Mouse (Mus musculus): ENCODE data around the gene Sart1. TPM values are rescaled to one million over a fixed set of nuclear protein-coding genes. Genes with fewer than 3 reads are reported as not detected.
A peak's percentile ranks its signal among the peaks of the same experiment; 100 is the strongest.
"Not testable (repeated sequence)": the region's sequence is repeated elsewhere in the genome, so short reads cannot be mapped to it uniquely, and the experiment has no call there.

Gene Sart1
- polyA plus RNA-seq, 1 experiment from 2014 or later = 61.2 TPM

DNA sequence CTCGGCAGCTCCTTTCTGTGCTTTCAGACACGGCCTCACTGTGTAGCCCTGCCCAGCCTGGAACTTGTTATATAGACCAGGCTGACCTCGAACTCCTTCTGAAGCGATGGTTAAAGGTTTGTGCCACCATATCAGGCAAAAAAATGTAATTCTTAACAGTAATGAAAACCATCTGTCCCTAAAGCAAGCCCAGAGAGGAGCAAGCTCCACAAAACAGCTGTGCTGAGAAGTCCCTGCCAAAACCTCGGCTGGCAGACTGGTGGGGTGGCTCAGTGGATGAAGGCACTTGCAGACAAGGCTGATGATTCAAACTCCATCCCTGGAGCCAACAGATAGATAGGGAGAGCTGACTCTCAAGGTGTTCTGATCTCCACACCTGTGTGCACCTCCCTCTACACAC, 20.6 kb upstream of the Sart1 start:
- H3K36me3 ChIP-seq = no peaks in the 10 kb centered on the region
- H3K4me1 ChIP-seq (replicated peaks) = 0 out of 2 replicates have a peak, but pooled peaks cover 7% of the 10 kb centered on the region
- no peak for ATAC-seq
- H3K4me3 ChIP-seq (replicated peaks) = no peak overlapping the region
- no peak overlapping the region for H3K9ac ChIP-seq
- no peak overlapping the region for H3K4me2 ChIP-seq (replicated peaks)
- no peak overlapping the region for H3K27ac ChIP-seq
- H3K9me3 ChIP-seq = no peaks in the 10 kb centered on the region
- no peaks in the 10 kb centered on the region for H3K27me3 ChIP-seq (replicated peaks)
- WGBS = 76% methylated on average over 5 of the region's 5 CpGs

DNA sequence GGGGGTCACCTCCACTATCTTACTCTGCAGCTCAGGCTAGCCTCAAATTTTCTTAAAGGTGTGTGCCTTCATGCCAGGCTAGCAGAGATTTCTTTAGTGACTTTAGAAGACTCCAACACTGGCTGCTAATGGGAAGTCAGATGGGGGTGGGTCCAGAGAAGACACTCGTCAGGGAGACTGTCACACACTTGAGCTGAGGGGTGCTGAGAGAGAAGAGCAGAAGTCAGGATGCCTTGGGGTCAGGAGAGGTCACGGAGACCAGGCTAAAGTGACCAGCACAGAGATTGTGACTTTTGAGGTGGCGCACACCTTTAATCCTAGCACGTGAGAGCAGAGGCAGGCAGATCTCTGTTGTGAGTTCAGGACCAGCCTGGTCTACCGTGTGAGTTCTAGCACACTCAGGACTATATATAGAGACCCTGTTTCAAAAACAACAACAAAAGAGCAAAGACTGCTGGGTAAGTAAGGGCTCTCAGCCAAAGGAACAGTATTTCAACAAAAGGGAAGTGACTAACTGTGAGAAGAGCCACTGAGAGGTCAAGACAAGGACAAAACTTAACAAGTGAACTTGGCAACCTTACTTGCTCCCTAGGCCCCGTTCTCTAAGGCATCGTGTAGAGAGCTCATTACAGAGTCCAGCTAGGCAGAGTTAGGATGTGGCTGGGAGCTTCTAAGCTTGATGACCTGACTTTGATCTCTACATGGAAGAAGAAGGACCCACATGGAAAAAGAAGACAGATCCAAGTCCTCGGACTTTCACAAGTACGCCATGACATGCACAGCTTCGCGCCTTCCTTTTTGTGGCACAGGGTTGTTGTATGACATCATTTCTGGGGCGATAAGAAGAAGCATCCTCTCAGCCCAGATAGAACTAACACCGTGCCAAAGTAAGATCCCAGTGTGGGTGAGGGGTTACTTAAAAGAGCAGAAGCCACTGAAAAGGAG, 19.8 kb upstream of the Sart1 start:
- Histone ChIP-seq H3K27ac (no peak overlapping the region), H3K36me3 (no peaks in the 10 kb centered on the region), H3K4me3 (replicated peaks) (no peak overlapping the region), H3K9me3 (no peaks in the 10 kb centered on the region), H3K4me2 (replicated peaks) (peak overlapping the region; percentile 58; the same call in 1 of the 2 replicates), H3K9ac (no peak overlapping the region), H3K27me3 (replicated peaks) (no peaks in the 10 kb centered on the region), H3K4me1 (replicated peaks) (0 out of 2 replicates have a peak, but pooled peaks cover 7% of the 10 kb centered on the region)
- WGBS = 86% methylated on average over 13 of the region's 13 CpGs
- no peak for ATAC-seq

DNA sequence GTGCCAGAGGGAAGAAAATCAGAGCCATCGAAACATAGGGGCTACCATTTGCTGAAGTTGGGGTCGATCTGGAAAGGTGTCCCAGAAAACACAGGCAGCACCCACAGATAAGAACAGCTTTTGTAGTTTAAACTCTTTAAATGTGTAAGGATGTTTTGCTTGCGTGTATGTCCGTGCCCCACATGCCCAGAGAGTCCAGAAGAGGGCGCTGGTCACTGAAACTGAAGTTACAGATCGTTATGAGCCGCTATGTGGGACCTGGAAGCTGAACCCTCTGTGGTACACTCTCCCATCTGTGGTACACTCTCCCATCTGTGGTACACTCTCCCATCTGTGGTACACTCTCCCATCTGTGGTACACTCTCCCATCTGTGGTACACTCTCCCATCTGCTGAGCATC, 18.6 kb upstream of the Sart1 start:
- ATAC-seq = peak; percentile 66
- H3K4me2 ChIP-seq (replicated peaks) = peak overlapping the region; percentile 58
- peak overlapping the region; percentile 52 for H3K4me3 ChIP-seq (replicated peaks)
- H3K27ac ChIP-seq = peak overlapping the region; percentile 91
- H3K9ac ChIP-seq = peak overlapping the region; percentile 65
- H3K4me1 ChIP-seq (replicated peaks) = 0 out of 2 replicates have a peak, but pooled peaks cover 7% of the 10 kb centered on the region
- H3K9me3 ChIP-seq = no peaks in the 10 kb centered on the region
- H3K27me3 ChIP-seq (replicated peaks) = no peaks in the 10 kb centered on the region
- H3K36me3 ChIP-seq = no peaks in the 10 kb centered on the region
- 11% methylated on average over 7 of the region's 7 CpGs for WGBS

DNA sequence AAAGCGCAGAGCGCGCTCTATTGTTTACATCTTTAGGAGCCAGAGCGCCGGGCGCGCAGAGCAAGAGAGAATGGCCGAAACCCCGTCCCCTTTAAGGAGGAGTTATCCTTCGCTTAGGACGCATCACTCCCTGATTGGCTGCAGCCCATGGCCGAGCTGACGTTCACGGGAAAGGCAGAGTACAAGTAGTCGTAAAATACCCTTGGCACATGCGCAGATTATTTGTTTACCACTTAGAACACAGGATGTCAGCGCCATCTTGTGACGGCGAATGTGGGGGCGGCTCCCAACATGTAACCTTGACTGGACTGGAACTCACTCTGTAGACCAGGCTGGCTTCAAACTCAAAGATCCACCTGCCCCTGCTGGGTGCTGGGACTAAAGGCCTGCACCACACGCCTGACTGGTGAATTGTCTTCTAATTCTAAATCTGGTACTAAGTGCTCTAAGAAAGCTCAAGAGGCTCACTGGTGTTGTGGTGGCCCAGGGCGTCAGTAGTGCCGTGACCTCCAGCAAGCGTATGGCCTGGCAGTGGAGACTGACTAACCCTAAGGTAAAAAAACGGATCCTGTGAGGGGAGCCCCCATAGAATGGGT, 18.1 kb upstream of the Sart1 start:
- not testable (repeated sequence) for H3K36me3 ChIP-seq; H3K4me1 ChIP-seq (replicated peaks); H3K9me3 ChIP-seq; H3K27me3 ChIP-seq (replicated peaks)
- WGBS = 19% methylated on average over 24 of the region's 25 CpGs
- H3K27ac ChIP-seq = peak overlapping the region; percentile 91
- H3K9ac ChIP-seq = peak overlapping the region; percentile 65
- H3K4me3 ChIP-seq (replicated peaks) = peak overlapping the region; percentile 52
- peak; percentile 82 for ATAC-seq
- H3K4me2 ChIP-seq (replicated peaks) = peak overlapping the region; percentile 58

DNA sequence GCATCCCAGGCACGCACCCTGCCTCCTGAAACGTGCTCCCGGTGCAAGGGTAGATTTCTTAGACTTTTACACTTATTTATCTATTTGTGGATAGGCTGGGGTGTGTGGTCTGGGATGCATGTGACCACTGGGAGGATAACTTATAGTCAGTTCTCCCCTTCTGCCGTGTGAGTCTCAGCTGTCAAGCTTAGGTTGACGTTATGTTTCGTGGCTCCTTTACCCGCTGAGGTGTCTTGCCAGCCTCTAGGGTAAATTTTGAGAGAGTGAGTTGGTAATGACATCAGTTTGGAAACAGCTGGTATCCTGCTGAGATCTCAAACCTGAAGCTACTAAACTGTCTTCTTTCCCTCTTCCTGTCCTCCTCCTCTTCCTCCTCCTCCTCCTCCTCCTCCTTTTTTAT, 17.4 kb upstream of the Sart1 start:
- Histone ChIP-seq H3K4me3 (replicated peaks) (peak overlapping the region; percentile 31), H3K36me3 (no peaks in the 10 kb centered on the region), H3K4me1 (replicated peaks) (0 out of 2 replicates have a peak, but pooled peaks cover 7% of the 10 kb centered on the region), H3K9me3 (no peaks in the 10 kb centered on the region), H3K9ac (peak overlapping the region; percentile 43), H3K4me2 (replicated peaks) (peak overlapping the region; percentile 54), H3K27ac (0 out of 2 replicates have a peak overlapping the region, but pooled peaks have one; percentile 8), H3K27me3 (replicated peaks) (no peaks in the 10 kb centered on the region)
- no peak for ATAC-seq
- WGBS = 19% methylated on average over 7 of the region's 7 CpGs

DNA sequence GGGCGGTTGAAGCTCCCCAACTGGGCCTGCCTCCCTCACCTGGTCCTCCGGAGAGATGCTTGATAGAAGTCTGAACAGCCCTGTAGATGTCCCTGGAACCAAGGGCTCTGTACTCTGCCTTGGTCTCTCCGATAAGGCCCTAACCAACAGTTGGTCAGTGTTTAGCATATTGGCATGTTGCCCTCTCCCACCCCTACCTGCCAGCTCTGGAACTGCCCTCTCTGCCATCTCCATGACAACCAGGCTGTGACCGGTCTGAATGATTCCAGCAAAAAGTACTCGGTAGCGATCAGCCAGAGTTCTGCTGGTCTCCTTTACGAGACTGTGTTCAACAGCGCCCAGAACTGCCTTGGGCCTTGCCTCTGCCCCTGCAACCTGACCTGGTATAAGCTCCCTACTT, 13.8 kb upstream of the Sart1 start, which contains the start of gene Tsga10ip:
Tsga10ip (minus strand) TSS at position 234 of the 400 bp plus-strand sequence.
- Histone ChIP-seq H3K27me3 (replicated peaks) (no peaks in the 10 kb centered on the region), H3K9ac (no peak within 1 kb of the TSS), H3K4me1 (replicated peaks) (0 out of 2 replicates have a peak, but pooled peaks cover 4% of the 10 kb centered on the region), H3K9me3 (no peaks in the 10 kb centered on the region), H3K4me3 (replicated peaks) (no peak within 1 kb of the TSS), H3K4me2 (replicated peaks) (no peak within 1 kb of the TSS), H3K36me3 (no peaks in the 10 kb centered on the region), H3K27ac (no peak within 1 kb of the TSS)
- 72% methylated on average over 8 of the region's 8 CpGs for WGBS
- no peak for ATAC-seq

DNA sequence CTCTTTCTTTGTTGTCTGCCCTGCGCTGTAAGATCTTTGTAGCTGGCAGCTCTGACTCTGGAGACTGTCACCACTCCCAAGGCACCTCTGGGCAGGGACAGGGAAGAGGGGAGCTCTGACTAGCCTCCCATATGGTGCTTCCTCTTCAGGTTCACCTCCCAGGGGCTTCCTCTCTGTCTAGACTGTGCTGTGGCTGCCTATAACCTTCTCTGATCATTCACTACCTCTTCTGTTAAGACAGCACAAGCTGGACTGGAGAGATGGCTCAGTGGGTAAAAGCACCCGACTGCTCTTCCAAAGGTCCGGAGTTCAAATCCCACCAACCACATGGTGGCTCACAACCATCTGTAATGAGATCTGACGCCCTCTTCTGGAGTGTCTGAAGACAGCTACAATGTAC, 12.6 kb upstream of the Sart1 start:
- WGBS = 72% methylated on average over 4 of the region's 4 CpGs
- H3K27me3 ChIP-seq (replicated peaks); ATAC-seq: not testable (repeated sequence)

DNA sequence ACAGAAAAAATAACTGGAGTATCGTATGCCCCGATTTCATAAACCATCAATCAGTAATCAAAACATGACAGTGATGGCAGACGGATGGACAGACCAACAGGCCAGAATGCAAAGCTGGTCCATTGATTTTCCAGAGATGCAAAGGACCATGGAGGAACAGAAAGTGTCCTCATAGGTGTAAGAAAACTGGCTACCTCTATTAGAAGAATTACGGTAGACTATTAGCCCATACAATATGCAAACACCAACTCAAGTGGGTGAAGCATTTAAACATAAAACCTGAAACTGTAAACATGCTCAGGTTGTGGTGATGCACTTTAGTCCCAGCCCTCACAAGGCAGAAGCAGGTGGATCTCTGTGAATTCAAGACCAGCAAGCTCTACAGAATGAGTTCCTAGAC, 6.9 kb upstream of the Sart1 start:
- WGBS = 66% methylated on average over 4 of the region's 4 CpGs
- ATAC-seq = no peak
- H3K27me3 ChIP-seq (replicated peaks) = no peaks in the 10 kb centered on the region
- H3K4me3 ChIP-seq (replicated peaks) = no peak overlapping the region
- peaks cover 5% of the 10 kb centered on the region; the same call in 1 of the 2 replicates for H3K4me1 ChIP-seq (replicated peaks)
- no peak overlapping the region for H3K27ac ChIP-seq
- no peak overlapping the region for H3K4me2 ChIP-seq (replicated peaks)
- no peaks in the 10 kb centered on the region for H3K36me3 ChIP-seq
- H3K9ac ChIP-seq = no peak overlapping the region
- H3K9me3 ChIP-seq = no peaks in the 10 kb centered on the region

More for the DNA sequence above, 12.6 kb upstream of the Sart1 start:
- H3K4me3 ChIP-seq (replicated peaks); H3K4me1 ChIP-seq (replicated peaks); H3K9me3 ChIP-seq; H3K9ac ChIP-seq; H3K27ac ChIP-seq; H3K4me2 ChIP-seq (replicated peaks); H3K36me3 ChIP-seq: not testable (repeated sequence)

DNA sequence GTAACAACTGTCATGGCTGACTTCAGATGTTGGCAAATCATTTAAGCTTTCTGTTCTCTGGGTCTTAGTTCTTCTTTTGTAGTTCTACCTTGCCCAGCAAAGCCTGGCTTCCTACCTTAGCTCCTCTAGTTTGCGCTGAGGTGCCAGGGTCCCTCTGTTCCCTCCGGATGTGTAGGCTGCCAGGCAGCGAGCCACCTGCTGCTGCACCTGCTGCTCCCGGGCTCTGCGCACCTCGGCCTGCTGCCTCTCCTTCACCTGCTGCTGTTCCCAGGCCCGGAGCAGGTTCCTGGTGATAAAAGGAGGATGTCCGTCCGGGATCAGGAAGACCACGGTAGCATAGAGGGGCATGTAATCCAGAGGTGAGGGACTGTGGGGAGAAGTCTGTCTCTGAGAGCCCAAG, 5.7 kb upstream of the Sart1 start:
- 53% methylated on average over 10 of the region's 10 CpGs for WGBS
- no peak overlapping the region for H3K9ac ChIP-seq

DNA sequence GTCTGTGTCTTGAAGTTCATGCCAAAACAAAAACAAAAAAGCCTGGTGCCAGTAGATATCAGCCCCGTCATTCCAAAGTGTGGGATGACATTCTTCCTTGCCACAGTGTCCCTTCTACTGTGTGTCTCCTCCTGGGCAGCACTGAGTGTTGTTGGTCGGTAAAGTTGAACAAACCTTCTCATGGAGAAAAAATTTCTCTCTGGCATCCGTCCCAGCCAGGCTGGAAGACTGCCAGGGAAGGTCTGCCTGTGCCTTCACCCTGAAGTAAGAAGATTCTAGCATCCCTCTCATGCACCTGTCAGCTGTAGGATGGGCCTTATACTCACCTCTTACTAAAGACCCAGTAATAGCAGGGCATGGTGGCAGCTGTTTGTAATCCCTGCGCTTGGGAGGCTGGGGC, 4.4 kb upstream of the Sart1 start:
- Histone ChIP-seq H3K4me2 (replicated peaks) (no peak overlapping the region), H3K9me3 (no peaks in the 10 kb centered on the region), H3K9ac (no peak overlapping the region), H3K4me3 (replicated peaks) (no peak overlapping the region), H3K36me3 (no peaks in the 10 kb centered on the region), H3K27ac (0 out of 2 replicates have a peak overlapping the region, but pooled peaks have one; percentile 38), H3K27me3 (replicated peaks) (no peaks in the 10 kb centered on the region), H3K4me1 (replicated peaks) (peaks cover 8% of the 10 kb centered on the region)
- ATAC-seq = no peak
- 46% methylated on average over 4 of the region's 4 CpGs for WGBS

More for the DNA sequence above, 5.7 kb upstream of the Sart1 start:
- no peak for ATAC-seq
- peaks cover 8% of the 10 kb centered on the region; the same call in 1 of the 2 replicates for H3K4me1 ChIP-seq (replicated peaks)
- no peaks in the 10 kb centered on the region for H3K9me3 ChIP-seq
- no peak overlapping the region for H3K27ac ChIP-seq
- no peaks in the 10 kb centered on the region for H3K36me3 ChIP-seq
- H3K4me2 ChIP-seq (replicated peaks) = no peak overlapping the region
- H3K27me3 ChIP-seq (replicated peaks) = no peaks in the 10 kb centered on the region
- H3K4me3 ChIP-seq (replicated peaks) = no peak overlapping the region

DNA sequence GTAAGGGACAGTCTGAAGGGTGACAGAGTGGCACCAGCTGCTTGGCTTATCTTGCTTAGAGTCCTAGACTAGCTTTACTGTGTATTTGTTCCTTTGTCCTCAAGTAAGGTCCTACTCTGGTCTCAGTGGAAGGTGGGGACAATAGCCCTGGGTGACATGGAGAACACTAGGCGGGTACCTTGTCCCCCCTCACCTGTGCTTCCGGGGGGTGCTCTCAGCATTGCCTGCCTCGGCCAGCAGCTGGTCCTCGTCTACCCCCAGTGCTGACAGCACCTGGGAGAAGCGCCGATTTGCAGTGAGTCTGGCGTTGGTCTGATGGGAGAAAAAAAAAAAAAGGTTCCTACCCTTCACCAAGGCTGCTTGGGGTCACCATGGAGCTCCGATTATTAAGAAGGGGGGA, 1.9 kb upstream of the Sart1 start:
- peak overlapping the region; percentile 84 for H3K4me2 ChIP-seq (replicated peaks)
- 57% methylated on average over 8 of the region's 8 CpGs for WGBS
- peak overlapping the region; percentile 91; the same call in 1 of the 2 replicates for H3K9ac ChIP-seq
- no peaks in the 10 kb centered on the region for H3K27me3 ChIP-seq (replicated peaks)
- peaks cover 3% of the 10 kb centered on the region; the same call in 1 of the 2 replicates for H3K36me3 ChIP-seq
- H3K4me3 ChIP-seq (replicated peaks) = peak overlapping the region; percentile 97; the same call in 1 of the 2 replicates
- ATAC-seq = no peak
- H3K27ac ChIP-seq = peak overlapping the region; percentile 82
- no peaks in the 10 kb centered on the region for H3K9me3 ChIP-seq
- peaks cover 24% of the 10 kb centered on the region for H3K4me1 ChIP-seq (replicated peaks)

DNA sequence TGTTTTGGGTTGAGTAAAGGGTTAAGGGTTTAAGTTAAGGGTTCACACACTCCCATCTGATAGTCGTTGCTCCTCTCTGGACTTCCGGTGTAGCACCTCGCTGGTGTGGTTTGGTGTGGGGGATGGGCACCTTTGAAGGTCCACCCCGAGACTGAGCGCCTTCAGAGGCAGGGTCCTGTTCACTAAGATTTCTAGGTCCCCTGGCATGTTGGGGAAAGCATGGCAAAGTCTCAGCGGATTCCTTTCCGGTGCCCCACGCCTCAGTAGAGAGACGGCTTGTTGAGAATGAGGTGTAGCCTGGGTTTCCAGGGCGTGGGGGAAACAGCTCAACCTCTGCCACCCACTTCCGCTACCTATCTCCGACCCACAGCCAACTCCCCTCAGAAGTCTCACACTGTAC, 1.1 kb upstream of the Sart1 start:
- peak; percentile 60 for ATAC-seq
- H3K9ac ChIP-seq = peak overlapping the region; percentile 91
- peaks cover 9% of the 10 kb centered on the region; the same call in 1 of the 2 replicates for H3K36me3 ChIP-seq
- no peaks in the 10 kb centered on the region for H3K27me3 ChIP-seq (replicated peaks)
- H3K9me3 ChIP-seq = no peaks in the 10 kb centered on the region
- H3K4me2 ChIP-seq (replicated peaks) = peak overlapping the region; percentile 84
- H3K4me3 ChIP-seq (replicated peaks) = peak overlapping the region; percentile 97
- H3K4me1 ChIP-seq (replicated peaks) = peaks cover 24% of the 10 kb centered on the region
- peak overlapping the region; percentile 82 for H3K27ac ChIP-seq
- WGBS = 20% methylated on average over 12 of the region's 12 CpGs

All from intestine, embryonic 15.5 days (tissue).